Mouse (Mus musculus): Measurements from ENCODE around the gene Rhof. TPM values are rescaled to one million over a fixed set of nuclear protein-coding genes. Genes with fewer than 3 reads are reported as not detected.
A peak's percentile ranks its signal among the peaks of the same experiment; 100 is the strongest.

Gene Rhof
- polyA plus RNA-seq, 1 experiment: 13.4 TPM

GRCm38 (mm10) chr5:123138230-123138911, 5.9 kb upstream of the Rhof start:
- Histone ChIP-seq H3K4me1 (ENCODE audit: control insufficient read depth, insufficient read depth, low read length) (peaks cover 28% of the 10 kb centered on the region), H3K4me3 (ENCODE audit: insufficient read depth, low read depth, low read length) (peak overlapping the region; percentile 63), H3K36me3 (ENCODE audit: control insufficient read depth, insufficient read depth, low read length) (peaks cover 3% of the 10 kb centered on the region; the same call in 1 of the 2 replicates), H3K27me3 (replicated peaks; ENCODE audit: control insufficient read depth, insufficient read depth, low read length) (no peaks in the 10 kb centered on the region), H3K27ac (ENCODE audit: insufficient read depth, low read depth, low read length) (peak overlapping the region; percentile 99)
- peak; percentile 89 for DNase-seq
- TF ChIP-seq CTCF (conservative IDR thresholded peaks at IDR 0.05; ENCODE audit: insufficient read depth, insufficient read length, low read depth, low read length): no peak
- TF ChIP-seq POLR2A (IDR thresholded peaks at IDR 0.05; ENCODE audit: low read depth, low read length): peak; percentile 48
- under 1% methylated on average over 39 of the region's 40 CpGs for WGBS

GRCm38 (mm10) chr5:123137910-123138229, 5.4 kb upstream of the Rhof start:
- no peaks in the 10 kb centered on the region for H3K27me3 ChIP-seq (replicated peaks; ENCODE audit: control insufficient read depth, insufficient read depth, low read length)
- peaks cover 31% of the 10 kb centered on the region for H3K4me1 ChIP-seq (ENCODE audit: control insufficient read depth, insufficient read depth, low read length)
- peaks cover 3% of the 10 kb centered on the region; the same call in 1 of the 2 replicates for H3K36me3 ChIP-seq (ENCODE audit: control insufficient read depth, insufficient read depth, low read length)
- no peak for DNase-seq
- no peak for TF ChIP-seq CTCF (conservative IDR thresholded peaks at IDR 0.05; ENCODE audit: insufficient read depth, insufficient read length, low read depth, low read length)
- no peak for TF ChIP-seq POLR2A (IDR thresholded peaks at IDR 0.05; ENCODE audit: low read depth, low read length)
- H3K4me3 ChIP-seq (ENCODE audit: insufficient read depth, low read depth, low read length): peak overlapping the region; percentile 63
- whole genome bisulfite sequencing: 2% methylated on average over 6 of the region's 6 CpGs
- peak overlapping the region; percentile 98 for H3K27ac ChIP-seq (ENCODE audit: insufficient read depth, low read depth, low read length)

GRCm38 (mm10) chr5:123137044-123137909, 4.8 kb upstream of the Rhof start:
- no peak for TF ChIP-seq CTCF (conservative IDR thresholded peaks at IDR 0.05; ENCODE audit: insufficient read depth, insufficient read length, low read depth, low read length)
- TF ChIP-seq POLR2A (IDR thresholded peaks at IDR 0.05; ENCODE audit: low read depth, low read length): no peak
- Histone ChIP-seq H3K27ac (ENCODE audit: insufficient read depth, low read depth, low read length) (peak overlapping the region; percentile 98), H3K36me3 (ENCODE audit: control insufficient read depth, insufficient read depth, low read length) (peaks cover 3% of the 10 kb centered on the region; the same call in 1 of the 2 replicates), H3K4me1 (ENCODE audit: control insufficient read depth, insufficient read depth, low read length) (peaks cover 31% of the 10 kb centered on the region), H3K4me3 (ENCODE audit: insufficient read depth, low read depth, low read length) (peak overlapping the region; percentile 63), H3K27me3 (replicated peaks; ENCODE audit: control insufficient read depth, insufficient read depth, low read length) (no peaks in the 10 kb centered on the region)
- 5% methylated on average over 20 of the region's 20 CpGs for WGBS
- peak; percentile 95 for DNase-seq

GRCm38 (mm10) chr5:123136361-123137043, 4.0 kb upstream of the Rhof start:
- H3K4me3 ChIP-seq (ENCODE audit: insufficient read depth, low read depth, low read length): peak overlapping the region; percentile 63
- WGBS: 0% methylated on average over 13 of the region's 13 CpGs
- H3K4me1 ChIP-seq (ENCODE audit: control insufficient read depth, insufficient read depth, low read length): peaks cover 31% of the 10 kb centered on the region
- no peaks in the 10 kb centered on the region for H3K27me3 ChIP-seq (replicated peaks; ENCODE audit: control insufficient read depth, insufficient read depth, low read length)
- H3K27ac ChIP-seq (ENCODE audit: insufficient read depth, low read depth, low read length): peak overlapping the region; percentile 98
- H3K36me3 ChIP-seq (ENCODE audit: control insufficient read depth, insufficient read depth, low read length): peaks cover 3% of the 10 kb centered on the region; the same call in 1 of the 2 replicates
- TF ChIP-seq CTCF (conservative IDR thresholded peaks at IDR 0.05; ENCODE audit: insufficient read depth, insufficient read length, low read depth, low read length) (no peak), POLR2A (IDR thresholded peaks at IDR 0.05; ENCODE audit: low read depth, low read length) (peak; percentile 62)
- peak; percentile 98 for DNase-seq

- peaks cover 3% of the 10 kb centered on the region; the same call in 1 of the 2 replicates for H3K36me3 ChIP-seq (ENCODE audit: control insufficient read depth, insufficient read depth, low read length)
- peak; percentile 97 for DNase-seq
- no peaks in the 10 kb centered on the region for H3K27me3 ChIP-seq (replicated peaks; ENCODE audit: control insufficient read depth, insufficient read depth, low read length)
- peak overlapping the region; percentile 35 for H3K4me3 ChIP-seq (ENCODE audit: insufficient read depth, low read depth, low read length)
- peaks cover 31% of the 10 kb centered on the region for H3K4me1 ChIP-seq (ENCODE audit: control insufficient read depth, insufficient read depth, low read length)
- peak overlapping the region; percentile 98 for H3K27ac ChIP-seq (ENCODE audit: insufficient read depth, low read depth, low read length)
- no peak for TF ChIP-seq POLR2A (IDR thresholded peaks at IDR 0.05; ENCODE audit: low read depth, low read length)
- TF ChIP-seq CTCF (conservative IDR thresholded peaks at IDR 0.05; ENCODE audit: insufficient read depth, insufficient read length, low read depth, low read length): peak; percentile 31; the same call in 1 of the 2 replicates
- 2% methylated on average over 30 of the region's 30 CpGs for WGBS
These were observed 3.2 kb upstream of the Rhof start for GRCm38 (mm10) chr5:123135471-123136360.

GRCm38 (mm10) chr5:123134875-123135382, 2.4 kb upstream of the Rhof start:
- Histone ChIP-seq H3K36me3 (ENCODE audit: control insufficient read depth, insufficient read depth, low read length) (peaks cover 3% of the 10 kb centered on the region; the same call in 1 of the 2 replicates), H3K27me3 (replicated peaks; ENCODE audit: control insufficient read depth, insufficient read depth, low read length) (no peaks in the 10 kb centered on the region), H3K4me1 (ENCODE audit: control insufficient read depth, insufficient read depth, low read length) (peaks cover 31% of the 10 kb centered on the region), H3K27ac (ENCODE audit: insufficient read depth, low read depth, low read length) (peak overlapping the region; percentile 91), H3K4me3 (ENCODE audit: insufficient read depth, low read depth, low read length) (peak overlapping the region; percentile 35)
- TF ChIP-seq CTCF (conservative IDR thresholded peaks at IDR 0.05; ENCODE audit: insufficient read depth, insufficient read length, low read depth, low read length) (no peak), POLR2A (IDR thresholded peaks at IDR 0.05; ENCODE audit: low read depth, low read length) (no peak)
- no peak for DNase-seq
- 20% methylated on average over 8 of the region's 8 CpGs for WGBS

Data from kidney, adult 2 months (tissue).